Comparison of ENCODE assay signal across 1 mouse cellular context in the genomic region with DNA sequence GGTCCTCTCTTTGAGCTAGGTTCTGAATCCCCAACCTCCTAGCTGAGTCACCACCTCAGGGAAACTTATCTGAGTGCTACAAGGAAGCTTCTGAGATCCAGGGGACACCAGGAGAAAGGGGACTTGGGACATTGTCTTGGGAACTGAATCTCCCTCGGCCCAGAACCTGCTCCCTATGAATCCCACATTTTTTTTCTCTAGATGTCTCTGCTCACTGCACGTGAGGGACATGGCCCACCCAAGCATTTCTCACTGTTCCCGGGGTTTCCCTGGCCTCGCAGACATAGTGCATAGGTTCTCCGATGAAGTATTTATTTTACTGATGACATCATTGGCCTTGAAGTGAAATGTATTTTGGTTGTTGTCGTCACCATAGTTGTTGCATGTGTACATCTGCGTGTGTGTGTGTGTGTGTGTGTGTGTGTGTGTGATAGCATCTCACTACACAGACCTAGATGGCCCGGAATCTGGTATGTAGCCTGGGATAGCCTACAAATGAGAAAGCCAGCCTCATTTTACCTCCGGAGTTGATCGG.
TF ChIP-seq lines count a peak whose summit lies in the region.

No protein-coding gene starts in this region.

TF ChIP-seq in CH12.LX, 34 proteins besides CTCF, POLR2A, EP300 and RAD21:
- TF ChIP-seq CHD2 (IDR thresholded peaks at IDR 0.05; ENCODE audit: low read length) (0 out of 2 replicates have a peak, but pooled peaks have one; percentile 22), NELFE (IDR thresholded peaks at IDR 0.05; ENCODE audit: low read depth, low read length) (no peak), BHLHE40 (IDR thresholded peaks at IDR 0.05; ENCODE audit: low read depth, low read length) (peak; percentile 58)
